Mouse (Mus musculus): ENCODE measurements around the gene Ang4. TPM values are rescaled to one million over a fixed set of nuclear protein-coding genes. Genes with fewer than 3 reads are reported as not detected.
"Not testable (repeated sequence)": the region's sequence is repeated elsewhere in the genome, so short reads cannot be mapped to it uniquely, and the experiment has no call there.

Ang4 gene
- total RNA-seq, 1 experiment, result not detected

DNA sequence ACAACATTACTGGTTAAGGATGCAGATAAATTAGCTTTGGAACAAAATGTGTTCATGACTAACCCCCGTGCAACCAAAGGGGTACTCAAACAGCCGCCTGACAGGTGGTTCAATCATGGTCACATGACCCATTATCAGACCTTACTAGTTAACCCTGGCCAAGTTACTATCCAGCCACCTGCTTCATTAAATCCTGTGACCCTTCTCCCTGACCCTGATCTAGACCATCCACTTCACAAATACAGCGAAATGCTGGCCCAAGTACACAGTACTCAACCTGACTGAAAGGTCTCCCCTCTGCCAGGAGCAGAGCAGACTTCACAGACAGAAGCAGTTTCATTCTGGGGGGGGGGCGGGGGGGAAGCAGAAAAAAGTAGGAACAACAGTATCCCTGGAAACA lies 12.9 kb upstream of the Ang4 start:
- TF ChIP-seq ZC3H11A (IDR thresholded peaks at IDR 0.05; ENCODE audit: borderline replicate concordance, low read depth, low read length) (no peak), ZNF384 (IDR thresholded peaks at IDR 0.05; ENCODE audit: low read depth, low read length) (no peak), CHD2 (IDR thresholded peaks at IDR 0.05; ENCODE audit: low read depth, low read length) (no peak), HCFC1 (IDR thresholded peaks at IDR 0.05; ENCODE audit: borderline replicate concordance, insufficient read depth, low read length) (no peak), MAFK (IDR thresholded peaks at IDR 0.05; ENCODE audit: insufficient read depth, low read depth, low read length) (no peak)
- no peaks in the 10 kb centered on the region for H3K4me1 ChIP-seq (ENCODE audit: control insufficient read depth in 2 of 2, insufficient read depth in 2 of 2, low read length in 2 of 2, poor library complexity in 1 of 2)
- H3K9me3 ChIP-seq (ENCODE audit: control insufficient read depth, insufficient read depth, low read depth, low read length), result no peaks in the 10 kb centered on the region
- DNase-seq (ENCODE audit: low read depth, low spot score), result no peak
- in situ Hi-C loops (cut with MboI; ENCODE audit: low sequenced_read_pairs in 2 of 2, unreplicated experiment in 2 of 2), result no loop called here
- H3K4me3 ChIP-seq (ENCODE audit: insufficient read depth in 1 of 2, low read depth in 1 of 2, low read length in 2 of 2, poor library complexity in 1 of 2, severe bottlenecking in 1 of 2), result no peak overlapping the region
- H3K36me3 ChIP-seq (ENCODE audit: control insufficient read depth, insufficient read depth, low read length, poor library complexity, severe bottlenecking), result no peaks in the 10 kb centered on the region
- H3K9ac ChIP-seq (ENCODE audit: insufficient read depth, low read depth, low read length, poor library complexity, severe bottlenecking), result no peak overlapping the region
- no peak overlapping the region for H3K27ac ChIP-seq (ENCODE audit: insufficient read depth, low read depth, low read length, poor library complexity, severe bottlenecking)

DNA sequence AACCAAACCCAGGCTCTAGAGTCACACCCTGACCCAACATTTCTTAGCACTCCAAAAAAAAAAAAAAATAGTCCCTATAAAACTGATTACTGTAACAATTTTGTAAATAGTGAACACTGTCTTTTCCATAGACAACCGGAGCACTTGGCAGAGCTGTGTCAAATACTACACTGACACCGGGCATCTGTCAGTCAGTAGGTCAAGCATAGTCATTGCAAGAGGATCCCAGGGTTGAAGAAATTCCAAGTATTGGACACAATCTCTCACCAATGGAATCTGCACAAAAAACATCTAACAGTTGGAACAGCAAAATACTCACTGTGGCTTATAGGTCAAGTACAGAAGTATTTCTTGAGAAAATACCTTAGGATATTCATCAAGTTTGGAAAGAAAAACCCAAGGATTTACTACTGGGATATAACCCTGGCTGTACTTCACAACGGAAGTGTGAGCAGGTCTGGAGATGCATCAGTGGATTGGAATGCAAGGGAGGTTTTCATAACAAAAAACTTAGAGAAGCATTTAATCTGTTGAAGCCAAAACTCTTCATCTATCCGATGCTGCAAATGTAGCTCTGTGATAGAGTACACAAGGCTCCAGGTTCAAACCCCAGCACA lies 5.6 kb upstream of the Ang4 start:
- TF ChIP-seq ZC3H11A (IDR thresholded peaks at IDR 0.05; ENCODE audit: borderline replicate concordance, low read depth, low read length) (no peak), CHD2 (IDR thresholded peaks at IDR 0.05; ENCODE audit: low read depth, low read length) (no peak), MAFK (IDR thresholded peaks at IDR 0.05; ENCODE audit: insufficient read depth, low read depth, low read length) (no peak), HCFC1 (IDR thresholded peaks at IDR 0.05; ENCODE audit: borderline replicate concordance, insufficient read depth, low read length) (no peak), ZNF384 (IDR thresholded peaks at IDR 0.05; ENCODE audit: low read depth, low read length) (no peak)
- H3K4me1 ChIP-seq (ENCODE audit: control insufficient read depth in 2 of 2, insufficient read depth in 2 of 2, low read length in 2 of 2, poor library complexity in 1 of 2), result no peaks in the 10 kb centered on the region
- in situ Hi-C loops (cut with MboI; ENCODE audit: low sequenced_read_pairs in 2 of 2, unreplicated experiment in 2 of 2), result loop anchor here in 1 of 2 experiments (10.0 kb wide), 1 partner anchor 684 kb away; the partner anchor contains the start of genes Ang and Rnase4
- H3K27ac ChIP-seq (ENCODE audit: insufficient read depth, low read depth, low read length, poor library complexity, severe bottlenecking), result no peak overlapping the region
- H3K36me3 ChIP-seq (ENCODE audit: control insufficient read depth, insufficient read depth, low read length, poor library complexity, severe bottlenecking), result no peaks in the 10 kb centered on the region
- H3K9me3 ChIP-seq (ENCODE audit: control insufficient read depth, insufficient read depth, low read depth, low read length), result no peaks in the 10 kb centered on the region
- no peak overlapping the region for H3K4me3 ChIP-seq (ENCODE audit: insufficient read depth in 1 of 2, low read depth in 1 of 2, low read length in 2 of 2, poor library complexity in 1 of 2, severe bottlenecking in 1 of 2)
- H3K9ac ChIP-seq (ENCODE audit: insufficient read depth, low read depth, low read length, poor library complexity, severe bottlenecking), result no peak overlapping the region
- DNase-seq (ENCODE audit: low read depth, low spot score), result no peak

DNA sequence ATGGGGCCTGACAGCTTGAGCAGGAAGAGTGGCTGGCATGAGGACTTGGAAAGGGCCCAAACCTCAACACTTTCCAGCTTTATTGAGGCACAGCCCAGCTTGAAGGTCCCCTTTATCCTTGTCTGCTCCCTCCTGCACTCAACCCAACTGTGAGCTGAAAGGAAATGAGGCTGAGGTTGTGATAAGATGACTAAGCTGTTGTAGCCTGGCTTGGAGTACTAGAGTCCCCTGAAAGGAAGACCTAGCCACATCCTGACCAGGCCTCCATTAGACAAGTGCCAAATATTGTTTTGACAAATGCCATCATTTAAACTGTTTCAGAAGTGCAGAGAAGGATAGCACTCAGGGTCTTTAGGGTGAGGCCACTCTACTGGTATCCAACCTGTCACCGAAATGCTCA lies 4.4 kb upstream of the Ang4 start:
- no peaks in the 10 kb centered on the region for H3K4me1 ChIP-seq (ENCODE audit: control insufficient read depth in 2 of 2, insufficient read depth in 2 of 2, low read length in 2 of 2, poor library complexity in 1 of 2)
- in situ Hi-C loops (cut with MboI; ENCODE audit: low sequenced_read_pairs in 2 of 2, unreplicated experiment in 2 of 2), result loop anchor here in 1 of 2 experiments (10.0 kb wide), 1 partner anchor 683 kb away; the partner anchor contains the start of genes Ang and Rnase4

DNA sequence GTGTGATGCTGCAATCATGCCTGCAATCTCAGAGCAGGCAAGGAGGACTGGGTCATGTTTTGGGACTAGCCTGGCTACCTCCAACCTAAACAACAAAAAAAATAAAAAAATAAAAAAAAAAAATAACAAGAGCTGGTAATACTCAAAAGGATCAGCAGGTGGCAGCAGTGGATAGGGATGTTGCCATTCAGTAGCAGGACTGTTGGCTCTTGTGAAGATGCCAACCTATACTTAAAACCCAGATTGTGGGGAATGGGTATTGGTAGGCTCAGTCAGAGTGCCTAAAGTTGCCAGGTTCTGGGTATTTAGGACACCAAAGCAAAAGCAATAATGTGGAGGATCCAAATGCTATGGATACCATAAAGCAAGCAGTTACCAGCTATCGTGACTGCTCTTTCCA lies 2.0 kb downstream of the Ang4 start:
- not testable (repeated sequence) for H3K9ac ChIP-seq (ENCODE audit: insufficient read depth, low read depth, low read length, poor library complexity, severe bottlenecking); DNase-seq (ENCODE audit: low read depth, low spot score); H3K9me3 ChIP-seq (ENCODE audit: control insufficient read depth, insufficient read depth, low read depth, low read length); H3K36me3 ChIP-seq (ENCODE audit: control insufficient read depth, insufficient read depth, low read length, poor library complexity, severe bottlenecking); H3K4me3 ChIP-seq (ENCODE audit: insufficient read depth in 1 of 2, low read depth in 1 of 2, low read length in 2 of 2, poor library complexity in 1 of 2, severe bottlenecking in 1 of 2); H3K27ac ChIP-seq (ENCODE audit: insufficient read depth, low read depth, low read length, poor library complexity, severe bottlenecking); H3K4me1 ChIP-seq (ENCODE audit: control insufficient read depth in 2 of 2, insufficient read depth in 2 of 2, low read length in 2 of 2, poor library complexity in 1 of 2)
- in situ Hi-C loops (cut with MboI; ENCODE audit: low sequenced_read_pairs in 2 of 2, unreplicated experiment in 2 of 2), result loop anchor here (10.0 to 25.0 kb wide), 2 partner anchors 677 to 684 kb away; partner anchors contain the start of genes Ang (in 2 of the 2) and Rnase4 (in 2 of the 2)

More for the DNA sequence above, 4.4 kb upstream of the Ang4 start:
- Histone ChIP-seq H3K27ac (ENCODE audit: insufficient read depth, low read depth, low read length, poor library complexity, severe bottlenecking) (no peak overlapping the region), H3K4me3 (ENCODE audit: insufficient read depth in 1 of 2, low read depth in 1 of 2, low read length in 2 of 2, poor library complexity in 1 of 2, severe bottlenecking in 1 of 2) (no peak overlapping the region), H3K9me3 (ENCODE audit: control insufficient read depth, insufficient read depth, low read depth, low read length) (no peaks in the 10 kb centered on the region), H3K36me3 (ENCODE audit: control insufficient read depth, insufficient read depth, low read length, poor library complexity, severe bottlenecking) (no peaks in the 10 kb centered on the region), H3K9ac (ENCODE audit: insufficient read depth, low read depth, low read length, poor library complexity, severe bottlenecking) (no peak overlapping the region)
- no peak for TF ChIP-seq CHD2 (IDR thresholded peaks at IDR 0.05; ENCODE audit: low read depth, low read length)
- no peak for TF ChIP-seq MAFK (IDR thresholded peaks at IDR 0.05; ENCODE audit: insufficient read depth, low read depth, low read length)
- TF ChIP-seq ZC3H11A (IDR thresholded peaks at IDR 0.05; ENCODE audit: borderline replicate concordance, low read depth, low read length), result no peak
- no peak for TF ChIP-seq HCFC1 (IDR thresholded peaks at IDR 0.05; ENCODE audit: borderline replicate concordance, insufficient read depth, low read length)
- TF ChIP-seq ZNF384 (IDR thresholded peaks at IDR 0.05; ENCODE audit: low read depth, low read length), result no peak
- no peak for DNase-seq (ENCODE audit: low read depth, low spot score)

DNA sequence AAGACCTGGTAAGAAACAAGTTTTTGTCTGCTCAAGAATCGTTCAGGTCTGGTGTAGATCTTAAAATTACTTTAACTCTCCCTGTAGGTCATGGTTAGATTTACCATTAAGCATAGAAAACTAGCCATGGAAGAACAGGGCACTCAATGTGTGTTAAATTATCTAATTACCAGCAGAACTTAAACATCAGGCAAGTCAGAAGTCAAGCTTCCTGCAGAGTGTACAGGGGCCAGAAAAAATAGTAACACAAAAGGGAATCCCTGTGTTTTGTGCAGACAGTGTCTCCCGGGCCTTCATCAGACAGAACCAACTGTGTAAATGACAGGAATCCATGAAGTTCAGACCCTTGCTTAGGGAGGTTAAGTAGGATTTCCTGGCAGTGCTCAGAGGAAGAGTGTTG lies 17.4 kb downstream of the Ang4 start:
- Histone ChIP-seq H3K9me3 (ENCODE audit: control insufficient read depth, insufficient read depth, low read depth, low read length) (no peaks in the 10 kb centered on the region), H3K36me3 (ENCODE audit: control insufficient read depth, insufficient read depth, low read length, poor library complexity, severe bottlenecking) (no peaks in the 10 kb centered on the region), H3K4me1 (ENCODE audit: control insufficient read depth in 2 of 2, insufficient read depth in 2 of 2, low read length in 2 of 2, poor library complexity in 1 of 2) (no peaks in the 10 kb centered on the region), H3K9ac (ENCODE audit: insufficient read depth, low read depth, low read length, poor library complexity, severe bottlenecking) (no peak overlapping the region), H3K27ac (ENCODE audit: insufficient read depth, low read depth, low read length, poor library complexity, severe bottlenecking) (no peak overlapping the region), H3K4me3 (ENCODE audit: insufficient read depth in 1 of 2, low read depth in 1 of 2, low read length in 2 of 2, poor library complexity in 1 of 2, severe bottlenecking in 1 of 2) (no peak overlapping the region)
- in situ Hi-C loops (cut with MboI; ENCODE audit: low sequenced_read_pairs in 2 of 2, unreplicated experiment in 2 of 2), result loop anchor here in 1 of 2 experiments (25.0 kb wide), 1 partner anchor 669 kb away; the partner anchor contains the start of genes Ang and Rnase4
- TF ChIP-seq HCFC1 (IDR thresholded peaks at IDR 0.05; ENCODE audit: borderline replicate concordance, insufficient read depth, low read length), result no peak
- no peak for TF ChIP-seq MAFK (IDR thresholded peaks at IDR 0.05; ENCODE audit: insufficient read depth, low read depth, low read length)
- no peak for TF ChIP-seq CHD2 (IDR thresholded peaks at IDR 0.05; ENCODE audit: low read depth, low read length)
- TF ChIP-seq ZC3H11A (IDR thresholded peaks at IDR 0.05; ENCODE audit: borderline replicate concordance, low read depth, low read length), result no peak
- TF ChIP-seq ZNF384 (IDR thresholded peaks at IDR 0.05; ENCODE audit: low read depth, low read length), result no peak
- no peak for DNase-seq (ENCODE audit: low read depth, low spot score)

Data from ES-E14 (cell line).